Mouse (Mus musculus) forebrain, embryonic 11.5 days (tissue): Measurements from ENCODE around the gene Psph. TPM values are rescaled to one million over a fixed set of nuclear protein-coding genes. Genes with fewer than 3 reads are reported as not detected.
"Not testable (repeated sequence)": the region's sequence is repeated elsewhere in the genome, so short reads cannot be mapped to it uniquely, and the experiment has no call there.

Experiments used
- ATAC-seq: fragments of 200-750 bp; cut with Nextera tagmentation; replicated peaks from 2 replicates; pipeline ENCODE4 v1.8.0; 2017; ENCODE audit warnings: moderate TSS enrichment; ENCODE audit not compliant: low FRiP score
- DNase-seq: peaks from one replicate; pipeline ENCODE4 v3.0.0-alpha.2; 2017; ENCODE audit warnings: low spot score
- H3K27ac ChIP-seq: fragments of 300-500 bp; sonication (generic); 2 replicates; pipeline ENCODE4 v1.5.1; 2014; ENCODE audit warnings: low read depth, low read length
- H3K27me3 ChIP-seq: fragments of 300-500 bp; sonication (generic); 2 replicates; pipeline ENCODE4 v1.6.1; 2014; ENCODE audit warnings: mild to moderate bottlenecking, low read length, mixed read lengths; ENCODE audit not compliant: control insufficient read depth, insufficient read depth
- H3K36me3 ChIP-seq: fragments of 300-500 bp; sonication (generic); 2 replicates; pipeline ENCODE4 v1.6.1; 2014; ENCODE audit warnings: mild to moderate bottlenecking, low read length, moderate library complexity, mixed read lengths; ENCODE audit not compliant: control insufficient read depth, insufficient read depth
- H3K4me1 ChIP-seq: fragments of 300-500 bp; sonication (generic); replicated peaks from 2 replicates; pipeline ENCODE4 v1.6.1; 2014; ENCODE audit warnings: low read length, mixed read lengths; ENCODE audit not compliant: control insufficient read depth, insufficient read depth
- H3K4me2 ChIP-seq: fragments of 300-500 bp; sonication (generic); 2 replicates; pipeline ENCODE4 v1.6.1; 2014; ENCODE audit warnings: low read depth, mild to moderate bottlenecking, low read length, moderate library complexity, mixed read lengths; ENCODE audit not compliant: severe bottlenecking
- H3K4me3 ChIP-seq: fragments of 300-500 bp; sonication (generic); 2 replicates; pipeline ENCODE4 v1.5.1; 2014; ENCODE audit warnings: low read depth, low read length
- H3K9ac ChIP-seq: fragments of 300-500 bp; sonication (generic); 2 replicates; pipeline ENCODE4 v1.6.1; 2014; ENCODE audit warnings: low read length
- H3K9me3 ChIP-seq: fragments of 300-500 bp; sonication (generic); 2 replicates; pipeline ENCODE4 v1.6.1; 2016; ENCODE audit warnings: low read length, mixed read lengths; ENCODE audit not compliant: control insufficient read depth
- WGBS: fragments of 180-500 bp; shearing (Covaris S2); extraction: QIAGEN DNeasy Blood & Tissue Kit; methylation state at CpG from one replicate; pipeline ENCODE4 v1.1.7; 2014; 5-methylcytosine and 5-hydroxymethylcytosine counted together
- polyA plus RNA-seq: library from polyadenylated mRNA; unstranded; fragments of >200 nt; fragmentation: Nextera tagmentation; extraction: Ambion mirVana; gene quantifications from 2 replicates; pipeline ENCODE4 v1.2.1, GENCODE M21; 2014

Gene Psph
- polyA plus RNA-seq: 45.2 and 46.4 TPM in 2 replicates

DNA sequence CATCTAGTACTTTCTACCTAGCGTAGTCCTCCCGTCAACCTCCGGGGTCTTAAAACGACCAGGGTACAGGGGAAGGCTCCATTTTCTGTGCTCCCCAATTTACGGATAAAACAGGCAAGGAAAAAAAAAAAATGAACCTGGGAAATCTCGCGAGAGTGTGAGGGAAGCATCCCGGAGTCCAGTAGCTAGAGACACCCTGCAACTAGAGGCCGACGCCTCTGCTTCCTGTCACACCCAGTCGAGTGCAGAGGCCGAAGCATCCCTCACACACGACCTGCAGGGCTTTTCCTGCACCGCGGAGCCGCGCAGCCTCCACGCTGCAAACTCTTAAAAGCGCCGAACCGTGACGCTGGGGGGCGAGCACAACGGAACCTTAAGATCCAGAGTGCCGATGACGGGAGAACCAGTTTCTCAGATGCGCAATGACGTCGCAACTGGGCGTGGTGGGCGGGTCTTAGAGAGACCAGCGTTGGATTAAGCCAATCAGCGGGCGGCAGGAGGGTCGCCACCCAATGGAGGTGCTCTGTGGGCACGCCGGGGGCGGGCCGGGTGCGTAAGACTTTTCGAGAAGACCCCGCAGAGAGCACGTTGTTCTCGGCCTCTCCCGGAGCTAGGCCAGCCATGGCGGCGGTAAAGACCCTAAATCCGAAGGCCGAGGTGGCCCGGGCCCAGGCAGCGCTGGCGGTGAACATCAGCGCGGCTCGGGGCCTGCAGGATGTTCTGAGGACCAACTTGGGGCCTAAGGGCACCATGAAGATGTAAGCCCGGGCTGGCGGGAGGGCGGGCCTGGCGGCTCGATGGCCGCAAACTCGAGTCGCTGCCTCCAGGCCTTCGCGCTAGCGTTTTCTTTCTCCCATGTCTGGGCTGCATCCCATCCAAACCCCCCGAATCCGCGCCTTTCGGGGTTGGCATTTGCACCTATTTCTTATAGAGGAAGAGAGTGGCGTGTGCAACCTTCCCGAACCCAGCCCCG, at the start of gene Psph:
TSS of gene Psph (minus strand) at position 632 of the 973 bp plus-strand sequence.
- no peaks in the 10 kb centered on the region for H3K27me3 ChIP-seq
- ATAC-seq (peak; percentile 99), DNase-seq (peak; percentile 99)
- no peaks in the 10 kb centered on the region for H3K9me3 ChIP-seq
- H3K9ac ChIP-seq: peak within 1 kb of the TSS; percentile 94
- peak within 1 kb of the TSS; percentile 92 for H3K4me3 ChIP-seq
- H3K27ac ChIP-seq: peak within 1 kb of the TSS; percentile 98
- under 1% methylated on average over 73 of the region's 73 CpGs for WGBS
- H3K36me3 ChIP-seq: peaks cover 15% of the 10 kb centered on the region; the same call in 1 of the 2 replicates
- H3K4me2 ChIP-seq: peak within 1 kb of the TSS; percentile 87
- peaks cover 4% of the 10 kb centered on the region; the same call in 1 of the 2 replicates for H3K4me1 ChIP-seq

GRCm38 (mm10) chr5:129790591-129790990, 3.3 kb upstream of the Psph start:
- not testable (repeated sequence) for H3K4me2 ChIP-seq, H3K4me3 ChIP-seq, H3K4me1 ChIP-seq, H3K27me3 ChIP-seq, ATAC-seq, DNase-seq, H3K9me3 ChIP-seq, H3K9ac ChIP-seq, H3K27ac ChIP-seq
- H3K36me3 ChIP-seq: peaks cover 27% of the 10 kb centered on the region; the same call in 1 of the 2 replicates
- 95% methylated on average over 7 of the region's 8 CpGs for WGBS

GRCm38 (mm10) chr5:129787818-129788593, 757 bp upstream of the Psph start:
- Histone ChIP-seq H3K27me3 (no peaks in the 10 kb centered on the region), H3K36me3 (peaks cover 17% of the 10 kb centered on the region; the same call in 1 of the 2 replicates), H3K4me3 (peak overlapping the region; percentile 92), H3K9ac (peak overlapping the region; percentile 94), H3K27ac (peak overlapping the region; percentile 73; the same call in 1 of the 2 replicates), H3K4me2 (peak overlapping the region; percentile 87), H3K4me1 (peaks cover 4% of the 10 kb centered on the region; the same call in 1 of the 2 replicates), H3K9me3 (no peaks in the 10 kb centered on the region)
- 17% methylated on average over 11 of the region's 11 CpGs for WGBS
- DNase-seq (no peak), ATAC-seq (no peak)

- Histone ChIP-seq H3K4me3 (peak overlapping the region; percentile 92), H3K27ac (peak overlapping the region; percentile 98; the same call in 1 of the 2 replicates), H3K9ac (peak overlapping the region; percentile 94), H3K9me3 (no peaks in the 10 kb centered on the region), H3K36me3 (peaks cover 10% of the 10 kb centered on the region; the same call in 1 of the 2 replicates), H3K4me1 (peaks cover 4% of the 10 kb centered on the region; the same call in 1 of the 2 replicates), H3K4me2 (peak overlapping the region; percentile 49), H3K27me3 (no peaks in the 10 kb centered on the region)
- ATAC-seq (no peak), DNase-seq (no peak)
- 85% methylated on average over 6 of the region's 6 CpGs for WGBS
Measured at GRCm38 (mm10) chr5:129786161-129786560, 1.1 kb downstream of the Psph start.

DNA sequence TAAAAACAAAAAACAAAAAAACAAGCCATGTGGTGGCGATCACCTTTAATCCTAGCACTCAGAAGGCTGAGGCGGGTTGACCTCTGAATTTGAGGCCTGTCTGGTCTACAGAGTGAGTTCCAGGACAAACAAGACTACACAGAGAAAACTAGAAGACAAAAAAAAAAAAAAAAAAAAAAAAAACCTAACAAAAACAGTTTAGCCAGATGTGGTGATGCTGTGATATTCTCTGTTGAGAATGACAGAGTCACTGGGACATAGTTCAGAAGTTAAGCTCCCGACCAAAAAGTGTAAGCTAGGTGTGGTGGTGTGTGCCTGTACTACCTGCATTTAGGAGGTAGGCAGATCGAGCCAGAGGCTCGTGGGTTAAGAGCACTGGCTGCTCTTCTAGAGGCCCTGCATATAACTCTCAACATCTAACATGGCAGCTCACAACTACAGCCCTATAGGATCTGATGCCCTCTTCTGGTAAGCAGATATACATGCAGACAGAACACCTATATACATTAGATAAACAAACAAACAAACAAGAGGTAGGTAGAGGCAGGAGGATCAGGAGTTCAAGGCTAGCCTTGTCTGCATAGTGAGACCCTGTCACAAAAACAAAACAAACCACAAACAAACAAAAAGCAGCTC, 1.9 kb downstream of the Psph start:
- Histone ChIP-seq H3K4me1 (peaks cover 4% of the 10 kb centered on the region; the same call in 1 of the 2 replicates), H3K9me3 (no peaks in the 10 kb centered on the region), H3K36me3 (peaks cover 6% of the 10 kb centered on the region; the same call in 1 of the 2 replicates), H3K27me3 (no peaks in the 10 kb centered on the region), H3K4me3 (no peak overlapping the region), H3K27ac (no peak overlapping the region), H3K4me2 (no peak overlapping the region), H3K9ac (no peak overlapping the region)
- ATAC-seq: no peak
- WGBS: 89% methylated on average over 5 of the region's 5 CpGs
- DNase-seq: no peak

GRCm38 (mm10) chr5:129782211-129782610, 5.0 kb downstream of the Psph start:
- 51% methylated on average over 3 of the region's 3 CpGs for WGBS

GRCm38 (mm10) chr5:129780131-129780530, 7.1 kb downstream of the Psph start:
- WGBS: 98% methylated on average over 3 of the region's 3 CpGs

More at GRCm38 (mm10) chr5:129782211-129782610, 5.0 kb downstream of the Psph start:
- Histone ChIP-seq H3K4me2 (no peak overlapping the region), H3K4me1 (0 out of 2 replicates have a peak, but pooled peaks cover 1% of the 10 kb centered on the region), H3K4me3 (no peak overlapping the region), H3K9me3 (no peaks in the 10 kb centered on the region), H3K27ac (no peak overlapping the region), H3K36me3 (no peaks in the 10 kb centered on the region), H3K9ac (no peak overlapping the region), H3K27me3 (no peaks in the 10 kb centered on the region)
- ATAC-seq: no peak
- no peak for DNase-seq

More at GRCm38 (mm10) chr5:129780131-129780530, 7.1 kb downstream of the Psph start:
- H3K36me3 ChIP-seq: no peaks in the 10 kb centered on the region
- no peaks in the 10 kb centered on the region for H3K27me3 ChIP-seq
- no peak overlapping the region for H3K27ac ChIP-seq
- no peak overlapping the region for H3K4me2 ChIP-seq
- DNase-seq (no peak), ATAC-seq (no peak)
- H3K9me3 ChIP-seq: no peaks in the 10 kb centered on the region
- no peak overlapping the region for H3K4me3 ChIP-seq
- H3K9ac ChIP-seq: no peak overlapping the region
- 0 out of 2 replicates have a peak, but pooled peaks cover 1% of the 10 kb centered on the region for H3K4me1 ChIP-seq
